Mouse (Mus musculus) CH12.LX (cell line): ENCODE data around the gene Inpp5a. TPM values are rescaled to one million over a fixed set of nuclear protein-coding genes. Genes with fewer than 3 reads are reported as not detected.

Experiments
- DNase-seq: peaks from one replicate; pipeline ENCODE4 v3.0.0-alpha.2; 2013; ENCODE audit errors: extremely low read depth
- H3K27ac ChIP-seq: 2 replicates; pipeline ENCODE4 v1.5.1; 2012; ENCODE audit warnings: low read depth, mild to moderate bottlenecking, control low read depth, moderate library complexity; ENCODE audit not compliant: insufficient read depth
- H3K27me3 ChIP-seq: replicated peaks from 2 replicates; pipeline ENCODE3; 2012; ENCODE audit warnings: inconsistent platforms
- H3K36me3 ChIP-seq, 2 experiments: replicated peaks in 1 of 2; 2 replicates each; pipeline versions ENCODE3 to v1.6.1; 2012; ENCODE audit warnings: inconsistent platforms in 1 of 2, low read length in 1 of 2, mild to moderate bottlenecking in 1 of 2, mixed read lengths in 1 of 2, moderate library complexity in 1 of 2; ENCODE audit not compliant: control insufficient read depth in 1 of 2, insufficient read depth in 1 of 2
- H3K4me1 ChIP-seq, 2 experiments: 2 replicates each; pipeline ENCODE4 v1.6.1; 2012; ENCODE audit warnings: inconsistent platforms in 1 of 2, moderate library complexity in 1 of 2; ENCODE audit not compliant: insufficient read depth in 2 of 2, control insufficient read depth in 1 of 2
- H3K4me2 ChIP-seq: 2 replicates; pipeline ENCODE4 v1.6.1; 2012; ENCODE audit warnings: low read depth, mild to moderate bottlenecking, control low read depth; ENCODE audit not compliant: poor library complexity, insufficient read depth, severe bottlenecking
- H3K4me3 ChIP-seq, 3 experiments: fragments of 150-350 bp in 1 of 3; sonication (generic) in 1 of 3; replicated peaks in 1 of 3; 2 replicates each; pipeline versions ENCODE3 to v1.5.1; 2011 to 2012; ENCODE audit warnings: low read depth in 2 of 3, low read length in 2 of 3, mild to moderate bottlenecking in 2 of 3, moderate library complexity in 2 of 3, control low read depth in 1 of 3, improper control_type of control experiment in 1 of 3, inconsistent platforms in 1 of 3, mixed read lengths in 1 of 3; ENCODE audit not compliant: poor library complexity in 1 of 3
- H3K79me2 ChIP-seq: replicated peaks from 2 replicates; pipeline ENCODE4 v1.6.1; 2012; ENCODE audit warnings: mild to moderate bottlenecking, moderate library complexity; ENCODE audit not compliant: control insufficient read depth, poor library complexity, insufficient read depth, severe bottlenecking; ENCODE audit errors: extremely low read depth
- H3K9ac ChIP-seq: 2 replicates; pipeline ENCODE4 v1.6.1; 2012; ENCODE audit warnings: low read depth, mild to moderate bottlenecking, control low read depth, moderate library complexity; ENCODE audit not compliant: insufficient read depth
- H3K9me3 ChIP-seq: replicated peaks from 2 replicates; pipeline ENCODE3; 2012; ENCODE audit warnings: low read length, inconsistent platforms, mixed read lengths
- BHLHE40 ChIP-seq: IDR thresholded peaks from 2 replicates; pipeline ENCODE4 v1.6.1; 2011; ENCODE audit warnings: mild to moderate bottlenecking, low read depth, low read length, improper control_type of control experiment
- E2F4 ChIP-seq: IDR thresholded peaks from 2 replicates; pipeline ENCODE4 v1.6.1; 2011; ENCODE audit warnings: low read depth, low read length, improper control_type of control experiment; ENCODE audit not compliant: insufficient replicate concordance
- ETS1 ChIP-seq: conservative IDR thresholded peaks from 2 replicates; pipeline ENCODE4 v1.6.1; 2012; ENCODE audit warnings: low read depth, mild to moderate bottlenecking, inconsistent platforms, low read length, improper control_type of control experiment, moderate library complexity
- GABPA ChIP-seq: IDR thresholded peaks from 2 replicates; pipeline ENCODE4 v1.6.1; 2012; ENCODE audit warnings: low read depth, low read length, improper control_type of control experiment, inconsistent platforms; ENCODE audit not compliant: insufficient replicate concordance
- HCFC1 ChIP-seq: IDR thresholded peaks from 2 replicates; pipeline ENCODE4 v1.6.1; 2012; ENCODE audit warnings: low read depth, mild to moderate bottlenecking, inconsistent platforms, low read length, improper control_type of control experiment
- IRF4 ChIP-seq: IDR thresholded peaks from 2 replicates; pipeline ENCODE4 v1.6.1; 2014; ENCODE audit warnings: low read depth, mild to moderate bottlenecking, inconsistent platforms, low read length, improper control_type of control experiment
- JUN ChIP-seq: IDR thresholded peaks from 2 replicates; pipeline ENCODE4 v1.6.1; 2011; ENCODE audit warnings: low read depth, mild to moderate bottlenecking, low read length, improper control_type of control experiment, moderate library complexity; ENCODE audit not compliant: insufficient read depth
- MEF2A ChIP-seq: IDR thresholded peaks from 2 replicates; pipeline ENCODE4 v1.6.1; 2014; ENCODE audit warnings: low read depth, mild to moderate bottlenecking, inconsistent platforms, low read length, improper control_type of control experiment, borderline replicate concordance
- NRF1 ChIP-seq: IDR thresholded peaks from 2 replicates; pipeline ENCODE4 v1.6.1; 2014; ENCODE audit warnings: low read depth, mild to moderate bottlenecking, inconsistent platforms, low read length, improper control_type of control experiment, moderate library complexity
- PAX5 ChIP-seq: IDR thresholded peaks from 2 replicates; pipeline ENCODE4 v1.6.1; 2012; ENCODE audit warnings: low read length, inconsistent platforms, mixed read lengths
- POLR2A ChIP-seq: IDR thresholded peaks from 2 replicates; pipeline ENCODE4 v1.6.1; 2011; ENCODE audit warnings: low read depth, mild to moderate bottlenecking, improper control_type of control experiment, low read length
- RAD21 ChIP-seq: IDR thresholded peaks from 2 replicates; pipeline ENCODE4 v1.6.1; 2011; ENCODE audit warnings: low read depth, mild to moderate bottlenecking, low read length, improper control_type of control experiment, moderate library complexity
- RCOR1 ChIP-seq: conservative IDR thresholded peaks from 2 replicates; pipeline ENCODE4 v1.6.1; 2012; ENCODE audit warnings: low read depth, mild to moderate bottlenecking, inconsistent platforms, low read length, improper control_type of control experiment
- SIN3A ChIP-seq: IDR thresholded peaks from 2 replicates; pipeline ENCODE4 v1.6.1; 2012; ENCODE audit warnings: low read length, improper control_type of control experiment, inconsistent platforms
- SMC3 ChIP-seq: IDR thresholded peaks from 2 replicates; pipeline ENCODE4 v1.6.1; 2011; ENCODE audit warnings: low read depth, low read length, improper control_type of control experiment
- USF1 ChIP-seq: IDR thresholded peaks from 2 replicates; pipeline ENCODE4 v1.6.1; 2014; ENCODE audit warnings: low read depth, mild to moderate bottlenecking, inconsistent platforms, low read length, improper control_type of control experiment
- ZC3H11A ChIP-seq: IDR thresholded peaks from 2 replicates; pipeline ENCODE4 v1.6.1; 2012; ENCODE audit warnings: low read depth, mild to moderate bottlenecking, inconsistent platforms, low read length, improper control_type of control experiment
- ZKSCAN1 ChIP-seq: IDR thresholded peaks from 2 replicates; pipeline ENCODE4 v1.6.1; 2012; ENCODE audit warnings: low read depth, inconsistent platforms, low read length, improper control_type of control experiment, borderline replicate concordance
- ZMIZ1 ChIP-seq: IDR thresholded peaks from 2 replicates; pipeline ENCODE4 v1.6.1; 2012; ENCODE audit warnings: low read depth, mild to moderate bottlenecking, inconsistent platforms, low read length, improper control_type of control experiment
- ZNF384 ChIP-seq: IDR thresholded peaks from 2 replicates; pipeline ENCODE4 v1.6.1; 2012; ENCODE audit warnings: low read depth, low read length, improper control_type of control experiment, inconsistent platforms
- dilution Hi-C: fragments of 300-500 bp; cut with MboI; formaldehyde crosslinking; loops from 2 replicates; pipeline ENCODE4 v1.14.3; 2020; ENCODE audit warnings: low sequenced_read_pairs; ENCODE audit not compliant: extremely low pct_unique_long_range_greater_than_20kb, extremely low pct_ligation_motif_present
- in situ Hi-C: fragments of 300-500 bp; cut with MboI; formaldehyde crosslinking; loops from 3 replicates; pipeline ENCODE4 v1.14.3; 2019; ENCODE audit warnings: low sequenced_read_pairs, low pct_ligation_motif_present, low pct_unique_long_range_greater_than_20kb, mixed read lengths
- polyA plus RNA-seq: library from polyadenylated mRNA; unstranded; fragments of >175 nt; gene quantifications from 2 replicates; pipeline ENCODE4 v1.2.1, GENCODE M21; 2012; ENCODE audit warnings: low read depth; ENCODE audit not compliant: insufficient read length
- total RNA-seq, 2 experiments: library from RNA; depleted of rRNA; stranded (reverse); fragments of 300-350 nt in 1 of 2; fragments of >200 nt in 1 of 2; gene quantifications; 2 replicates each; pipeline ENCODE4 v1.2.3; 2012 to 2014

Gene Inpp5a
- total and polyA plus RNA-seq, 3 experiments = 1.7 to 5.4 (median 3.0) TPM

GRCm38 (mm10) chr7:139439922-139440895, 51.3 kb downstream of the Inpp5a start:
- Histone ChIP-seq H3K4me2 (no peak overlapping the region), H3K9ac (no peak overlapping the region), H3K4me3 (no peak overlapping the region), H3K4me1 (peaks cover 0 to 3% of the 10 kb centered on the region in 2 experiments; a peak in 1 of 4 replicates), H3K9me3 (no peaks in the 10 kb centered on the region), H3K79me2 (no peaks in the 10 kb centered on the region), H3K27ac (no peak overlapping the region)
- no peak for DNase-seq
- dilution Hi-C loops = no loop called here
- in situ Hi-C loops = no loop called here
- TF ChIP-seq MEF2A (no peak), POLR2A (no peak), PAX5 (no peak), RAD21 (no peak), SIN3A (no peak), ZNF384 (no peak), HCFC1 (no peak), JUN (no peak), ZMIZ1 (no peak), USF1 (no peak), IRF4 (no peak), E2F4 (no peak), ETS1 (no peak), ZKSCAN1 (no peak), SMC3 (no peak), GABPA (no peak), RCOR1 (no peak), BHLHE40 (no peak), NRF1 (no peak), ZC3H11A (no peak)
- TF ChIP-seq, all 38 proteins: peak for 0
- H3K36me3 ChIP-seq = no peaks in the 10 kb centered on the region
- no peaks in the 10 kb centered on the region for H3K27me3 ChIP-seq
